In genomic region chr5:91910616-91911015, GRCm38 (mm10) we compare ENCODE assay signal across 29 mouse cellular contexts. TPM values are rescaled to one million over a fixed set of nuclear protein-coding genes. Genes with fewer than 3 reads are reported as not detected.
DNase-seq lines count a peak whose midpoint lies in the region; ATAC-seq lines count a peak whose summit lies in the region.
"Had no signal": no experiment of that assay in that cellular context is flagged by ENCODE, and none has a peak within 500 bp of the region (broad histone marks: within the 10 kb centered on the region; RNA-seq: fewer than 3 reads in every experiment).

No protein-coding gene starts in this region.

- no peaks in the 10 kb centered on the region for H3K9me3 ChIP-seq in limb, embryonic 11.5 days (ENCODE audit: control insufficient read depth, low read length)
- H3K9me3 ChIP-seq in limb, embryonic 10.5 days (replicated peaks), result no peaks in the 10 kb centered on the region
- H3K9me3 ChIP-seq: embryonic facial prominence, embryonic 12.5 days; embryonic facial prominence, embryonic 15.5 days; heart, embryonic 12.5 days; heart, embryonic 15.5 days; hindbrain, embryonic 10.5 days; hindbrain, embryonic 13.5 days had no signal

- H3K4me1 ChIP-seq in limb, embryonic 11.5 days (ENCODE audit: control insufficient read depth, insufficient read depth, low read length), result no peaks in the 10 kb centered on the region
- H3K4me1 ChIP-seq in limb, embryonic 10.5 days, result no peaks in the 10 kb centered on the region
- H3K4me1 ChIP-seq: embryonic facial prominence, embryonic 12.5 days; embryonic facial prominence, embryonic 15.5 days; heart, embryonic 12.5 days; heart, embryonic 15.5 days had no signal

- H3K4me2 ChIP-seq in limb, embryonic 11.5 days (ENCODE audit: low read depth, severe bottlenecking), result no peak overlapping the region
- H3K4me2 ChIP-seq: embryonic facial prominence, embryonic 12.5 days; embryonic facial prominence, embryonic 15.5 days; heart, embryonic 12.5 days; heart, embryonic 15.5 days; hindbrain, embryonic 13.5 days had no signal

- no peaks in the 10 kb centered on the region for H3K36me3 ChIP-seq in limb, embryonic 11.5 days (ENCODE audit: control insufficient read depth, insufficient read depth, low read length)
- H3K36me3 ChIP-seq in limb, embryonic 10.5 days, result no peaks in the 10 kb centered on the region
- H3K36me3 ChIP-seq: embryonic facial prominence, embryonic 12.5 days; embryonic facial prominence, embryonic 15.5 days; heart, embryonic 12.5 days; heart, embryonic 15.5 days; hindbrain, embryonic 10.5 days; hindbrain, embryonic 13.5 days had no signal

- H3K9ac ChIP-seq in limb, embryonic 11.5 days (ENCODE audit: low read length), result no peak overlapping the region
- H3K9ac ChIP-seq: embryonic facial prominence, embryonic 12.5 days; embryonic facial prominence, embryonic 15.5 days; forebrain, postnatal 0 days; heart, embryonic 12.5 days; heart, embryonic 15.5 days; hindbrain, embryonic 13.5 days had no signal

- H3K4me3 ChIP-seq in limb, embryonic 11.5 days (ENCODE audit: low read depth, low read length), result no peak overlapping the region
- H3K4me3 ChIP-seq in limb, embryonic 10.5 days, result no peak overlapping the region
- H3K4me3 ChIP-seq: embryonic facial prominence, embryonic 12.5 days; embryonic facial prominence, embryonic 15.5 days; gastrocnemius, adult 2 months; heart, embryonic 12.5 days; heart, embryonic 15.5 days; hindbrain, embryonic 10.5 days; hindbrain, embryonic 13.5 days had no signal

- H3K27ac ChIP-seq in limb, embryonic 11.5 days (replicated peaks; ENCODE audit: low read depth, low read length), result no peak overlapping the region
- H3K27ac ChIP-seq in limb, embryonic 10.5 days, result no peak overlapping the region
- H3K27ac ChIP-seq: embryonic facial prominence, embryonic 12.5 days; embryonic facial prominence, embryonic 15.5 days; gastrocnemius, adult 2 months; heart, embryonic 15.5 days; hindbrain, embryonic 10.5 days; hindbrain, embryonic 13.5 days had no signal

- H3K27me3 ChIP-seq in limb, embryonic 11.5 days (ENCODE audit: control insufficient read depth, insufficient read depth, low read length), result no peaks in the 10 kb centered on the region
- H3K27me3 ChIP-seq in limb, embryonic 10.5 days (ENCODE audit: low read depth, poor library complexity, severe bottlenecking), result no peaks in the 10 kb centered on the region
- H3K27me3 ChIP-seq: CH12.LX; embryonic facial prominence, embryonic 12.5 days; embryonic facial prominence, embryonic 15.5 days; heart, embryonic 12.5 days; heart, embryonic 15.5 days had no signal

- no peak for ATAC-seq in limb, embryonic 11.5 days (ENCODE audit: insufficient number of reproducible peaks, low FRiP score, low TSS enrichment, low read depth)
- 0 out of 2 replicates have a peak, but pooled peaks have one; percentile 14 for ATAC-seq in granulocyte monocyte progenitor cell, adult 5-6 weeks (replicated peaks; ENCODE audit: poor library complexity, severe bottlenecking)
- ATAC-seq: forebrain, embryonic 14.5 days; hindbrain, embryonic 16.5 days; intestine, embryonic 16.5 days had no signal

- 88% methylated on average over 4 of the region's 4 CpGs for WGBS in limb, embryonic 11.5 days
- WGBS in limb, embryonic 10.5 days, result 92% methylated on average over 4 of the region's 4 CpGs

- DNase-seq in limb, embryonic 11.5 days (ENCODE audit: low spot score), result peak; percentile 9
- DNase-seq in limb, embryonic 10.5 days (ENCODE audit: low spot score), result no peak
- DNase-seq in Muller cell, postnatal 12 days (ENCODE audit: inconsistent ontology term), result peak; percentile 59
- no peak for DNase-seq in embryo, embryonic 9.5 days (ENCODE audit: extremely low spot score)
- no peak for DNase-seq in lung, postnatal 25 days (ENCODE audit: low spot score)
- DNase-seq in layer of hippocampus, adult 9-10 months (ENCODE audit: low spot score), result no peak
- DNase-seq: adrenal gland, adult 2 months; adrenal gland, postnatal 14 days; cerebellum, adult 11-12 months; cerebellum, adult 8-10 months; cerebellum, postnatal 10 days; cerebellum, postnatal 36 days; forebrain, postnatal 0 days; gastrocnemius, adult 2 months; gastrocnemius, postnatal 14 days; heart, adult 18-20 months; heart, postnatal 10 days; heart, postnatal 36 days had no signal

RNA-seq across cellular contexts. Expression of gene Rchy1, which starts 52.3 kb away (rescaled TPM):
- polyA plus RNA-seq in limb, embryonic 11.5 days (2014; fragmentation: Nextera tagmentation; extraction: Ambion mirVana), result 47.7 and 47.8 TPM in 2 replicates
- 58.0 and 66.0 TPM in 2 replicates for polyA plus RNA-seq in limb, embryonic 10.5 days (2016; fragmentation: Nextera tagmentation; extraction: Ambion mirVana)
- 36.8 and 37.6 TPM in 2 replicates for total RNA-seq in granulocyte monocyte progenitor cell, adult 5-6 weeks (2014; fragmentation: Nextera tagmentation)
- 23.9 and 30.2 TPM in 2 replicates for total RNA-seq in granulocyte monocyte progenitor cell, adult 5-6 weeks (2017)

Comparison
In these comparisons a context has a peak if more than half of its experiments do, and no peak if none do; other contexts are left out.
1. DNase-seq: peak in limb, embryonic 11.5 days (single experiment) and Muller cell, postnatal 12 days (single experiment); none in limb, embryonic 10.5 days (single experiment), embryo, embryonic 9.5 days (single experiment), lung, postnatal 25 days (single experiment) and layer of hippocampus, adult 9-10 months (single experiment).